Mouse (Mus musculus): Measurements from ENCODE around the gene Hspa12a. TPM values are rescaled to one million over a fixed set of nuclear protein-coding genes. Genes with fewer than 3 reads are reported as not detected.
A peak's percentile ranks its signal among the peaks of the same experiment; 100 is the strongest.

Gene Hspa12a
- total RNA-seq, 1 experiment from 2014 or later: 60.8 TPM

- no peak for DNase-seq
Measured at GRCm38 (mm10) chr19:58823301-58823700, 120.2 kb downstream of the Hspa12a start.

GRCm38 (mm10) chr19:58822454-58823200 lies 120.8 kb downstream of the Hspa12a start:
- DNase-seq: peak; percentile 92

GRCm38 (mm10) chr19:58818571-58819415 lies 124.7 kb downstream of the Hspa12a start:
- DNase-seq: peak; percentile 35

- DNase-seq: no peak
Measured at GRCm38 (mm10) chr19:58817398-58817797, 126.1 kb downstream of the Hspa12a start.

GRCm38 (mm10) chr19:58816453-58817041 lies 126.9 kb downstream of the Hspa12a start:
- DNase-seq: no peak

- no peak for DNase-seq
Measured at GRCm38 (mm10) chr19:58815179-58815922, 128.1 kb downstream of the Hspa12a start.

GRCm38 (mm10) chr19:58810536-58810935 lies 132.9 kb downstream of the Hspa12a start:
- DNase-seq: peak; percentile 87

GRCm38 (mm10) chr19:58808864-58809263 lies 134.6 kb downstream of the Hspa12a start:
- no peak for DNase-seq

DNA sequence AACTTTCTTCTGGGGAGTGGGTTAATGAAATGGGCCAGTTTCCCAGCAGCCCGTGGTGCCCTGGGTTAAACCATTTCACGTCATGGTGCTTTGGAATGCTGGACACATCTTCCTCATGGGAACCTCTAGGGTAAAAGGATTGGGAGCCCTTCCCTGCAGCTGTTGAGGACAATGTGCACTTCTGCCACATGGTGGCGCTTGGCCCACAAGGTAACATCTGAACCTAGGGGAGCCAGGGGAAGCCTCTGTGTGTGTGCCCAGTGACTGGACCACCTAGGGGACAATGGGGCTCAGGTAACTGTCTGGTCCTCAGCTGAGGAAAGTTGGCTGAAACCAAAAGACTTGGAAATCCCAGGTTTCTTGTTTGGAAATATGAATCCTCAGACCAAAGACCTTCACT lies 137.1 kb downstream of the Hspa12a start:
- DNase-seq: peak; percentile 83

- DNase-seq: no peak
Measured at GRCm38 (mm10) chr19:58805191-58805779, 138.2 kb downstream of the Hspa12a start.

- DNase-seq: no peak
Measured at GRCm38 (mm10) chr19:58795114-58795669, 148.3 kb downstream of the Hspa12a start.

GRCm38 (mm10) chr19:58794284-58794683 lies 149.2 kb downstream of the Hspa12a start, which contains the start of gene 1700019N19Rik:
TSS of gene 1700019N19Rik (minus strand) at chr19:58794461.
- no peak for DNase-seq

DNA sequence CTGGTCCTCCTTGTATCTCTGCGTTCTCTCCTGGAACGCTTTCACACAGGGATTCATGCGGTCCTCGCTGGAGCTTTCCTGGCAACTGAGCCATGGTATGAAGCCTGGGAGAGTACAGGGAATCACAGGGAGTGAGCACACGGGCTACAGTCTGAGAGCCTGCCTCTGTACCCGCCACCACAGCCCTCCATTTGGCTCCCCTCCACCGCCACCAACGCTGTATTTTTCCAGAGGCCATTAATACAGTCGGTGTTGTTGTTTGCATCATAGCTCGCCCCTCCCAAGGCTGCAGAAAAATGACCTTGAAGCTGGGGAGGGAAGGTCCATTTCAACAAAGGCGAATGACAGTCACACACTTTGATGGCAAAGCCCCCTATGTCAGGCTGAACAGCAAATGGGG lies 154.3 kb downstream of the Hspa12a start:
- DNase-seq: peak; percentile 47

GRCm38 (mm10) chr19:58783938-58784337 lies 159.5 kb downstream of the Hspa12a start:
- DNase-seq: peak; percentile 53

DNA sequence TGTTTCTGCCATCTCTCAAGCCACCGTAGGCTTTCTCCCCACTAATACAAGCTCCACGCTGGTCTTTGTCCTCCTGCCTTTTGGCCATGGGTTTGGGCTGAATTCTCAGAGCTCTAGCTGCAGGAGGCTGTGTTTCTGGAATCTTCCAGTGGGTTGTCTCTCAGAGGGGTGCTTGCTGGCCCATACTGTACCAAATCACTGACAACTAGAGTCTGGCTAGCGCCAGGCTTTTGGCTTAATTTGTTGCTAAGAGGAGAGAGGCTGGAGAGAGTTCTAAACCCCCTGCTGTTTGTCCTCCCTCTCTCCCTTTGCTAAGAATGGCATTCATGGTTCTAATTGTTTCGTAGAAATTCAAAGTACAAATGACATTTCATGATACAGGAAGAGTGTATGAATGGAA lies 161.9 kb downstream of the Hspa12a start:
- no peak for DNase-seq

- DNase-seq: no peak
Measured at GRCm38 (mm10) chr19:58776461-58776860, 167.0 kb downstream of the Hspa12a start.

DNA sequence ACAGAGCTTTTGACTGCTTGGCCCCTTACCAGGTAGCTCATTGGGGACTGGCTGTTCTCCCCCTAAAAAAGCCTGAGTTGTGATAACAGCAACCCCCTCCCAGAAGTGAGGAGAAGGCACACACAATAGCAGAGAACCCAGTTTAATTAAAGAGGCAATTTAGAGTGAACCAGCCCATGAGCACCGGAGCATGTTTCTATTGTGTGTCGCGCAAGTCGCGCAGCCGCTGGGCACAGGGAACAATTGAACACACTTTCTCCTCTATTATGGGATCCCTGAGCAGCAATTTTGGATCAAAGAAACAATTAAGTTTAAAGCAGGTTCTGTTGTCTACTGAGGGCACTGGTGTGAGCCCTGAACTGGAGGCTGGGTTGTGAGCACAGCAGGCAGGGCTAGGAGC lies 176.1 kb downstream of the Hspa12a start:
- no peak for DNase-seq

- DNase-seq: peak; percentile 81
Measured at GRCm38 (mm10) chr19:58762848-58763541, 180.5 kb downstream of the Hspa12a start.

DNA sequence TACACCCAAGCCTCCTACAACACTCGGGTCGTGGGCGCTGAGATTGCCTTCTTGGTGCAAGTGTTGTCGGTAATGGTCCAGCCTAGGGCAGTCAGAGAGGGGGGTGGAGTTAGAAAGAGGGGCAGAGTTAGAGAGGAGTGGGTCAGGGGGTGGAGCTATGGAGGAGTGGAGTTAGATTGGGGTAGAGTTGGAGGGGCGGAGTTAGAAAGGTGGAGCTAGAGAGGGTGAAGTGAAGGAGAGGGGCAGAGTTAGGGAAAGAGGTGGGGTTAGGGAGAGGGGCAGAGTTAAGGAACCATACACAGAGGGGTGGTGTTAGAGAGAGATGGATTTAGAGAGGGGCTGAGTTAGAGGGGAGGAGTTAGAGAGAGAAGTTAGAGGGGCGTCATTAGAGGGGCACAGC lies 181.1 kb downstream of the Hspa12a start:
- no peak for DNase-seq

- peak; percentile 43 for DNase-seq
Measured at GRCm38 (mm10) chr19:58759423-58759822, 184.0 kb downstream of the Hspa12a start, which contains the start of gene Pnliprp2. TSS of gene Pnliprp2 (plus strand) at chr19:58759719.

DNA sequence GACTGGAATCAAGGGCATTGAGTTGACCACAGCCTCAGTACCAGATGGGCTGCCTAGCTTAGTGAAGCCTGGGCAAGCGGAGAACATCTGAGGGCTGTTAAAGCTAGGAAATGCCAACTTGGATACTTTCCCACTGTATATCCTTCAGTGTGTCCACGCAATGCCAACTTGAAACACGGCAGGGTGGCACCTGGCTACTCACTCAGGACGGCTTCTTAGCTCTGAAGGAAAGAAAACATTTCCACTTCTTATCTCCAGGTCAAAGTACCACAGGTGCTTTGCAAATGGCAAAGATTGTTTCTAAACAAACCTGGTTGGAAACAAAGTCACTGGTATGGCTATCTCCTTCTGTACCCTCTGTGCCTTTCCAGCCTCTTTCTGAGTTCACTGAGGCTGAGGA lies 184.6 kb downstream of the Hspa12a start:
- DNase-seq: no peak

All from adrenal gland, postnatal 14 days (tissue).